Mouse (Mus musculus) megakaryocyte, embryonic 14.5 days (primary cell): Measurements from ENCODE around the gene Ugt1a7c.

ENCODE experiments used
- FLI1 ChIP-seq: IDR thresholded peaks from 2 replicates; pipeline ENCODE4 v1.6.1; 2012; ENCODE audit warnings: low read length, inconsistent platforms, mixed read lengths
- GATA1 ChIP-seq: IDR thresholded peaks from 3 replicates; pipeline ENCODE4 v1.6.1; 2012; ENCODE audit warnings: mixed read lengths, low read length, inconsistent platforms, borderline replicate concordance

- no peak for TF ChIP-seq GATA1
- TF ChIP-seq FLI1 = no peak
Observed at GRCm38 (mm10) chr1:88235894-88236415, 141.1 kb downstream of the Ugt1a7c start.
